Mouse (Mus musculus) c-Kit-positive CD71-negative TER-119-negative erythroid progenitor cells, embryonic 14.5 days (primary cell): ENCODE results near the gene Abhd18.
"Not testable (repeated sequence)": the region's sequence is repeated elsewhere in the genome, so short reads cannot be mapped to it uniquely, and the experiment has no call there.

Experiments used
- DNase-seq: peaks from one replicate; pipeline ENCODE4 v3.0.0-alpha.2; 2013; ENCODE audit warnings: low read depth

Gene Abhd18

GRCm38 (mm10) chr3:40846957-40847017 lies at the start of gene Abhd18:
Gene Abhd18 (plus strand): TSS chr3:40846970.
- not testable (repeated sequence) for DNase-seq

- DNase-seq: no peak
These were observed 48.7 kb upstream of the Abhd18 start for GRCm38 (mm10) chr3:40798054-40798453.

GRCm38 (mm10) chr3:40798500-40798899 lies 48.3 kb upstream of the Abhd18 start:
- DNase-seq: peak; percentile 71

- peak; percentile 96 for DNase-seq
These were observed 47.0 kb upstream of the Abhd18 start, which contains the start of gene Plk4 for GRCm38 (mm10) chr3:40799530-40800372. Gene Plk4 (plus strand): TSS chr3:40800019.

- DNase-seq: peak; percentile 19
These were observed 46.4 kb upstream of the Abhd18 start for GRCm38 (mm10) chr3:40800373-40800823.

- no peak for DNase-seq
These were observed 39.9 kb upstream of the Abhd18 start for GRCm38 (mm10) chr3:40806871-40807270.

GRCm38 (mm10) chr3:40808686-40809085 lies 38.1 kb upstream of the Abhd18 start:
- DNase-seq: no peak

- no peak for DNase-seq
These were observed 36.9 kb upstream of the Abhd18 start for GRCm38 (mm10) chr3:40809894-40810293.

GRCm38 (mm10) chr3:40813275-40813674 lies 33.5 kb upstream of the Abhd18 start:
- DNase-seq: no peak

- not testable (repeated sequence) for DNase-seq
These were observed 1.2 kb upstream of the Abhd18 start for GRCm38 (mm10) chr3:40845521-40845920.

- peak; percentile 75 for DNase-seq
These were observed 255 bp upstream of the Abhd18 start, which contains the start of gene Mfsd8 for GRCm38 (mm10) chr3:40846473-40846956. Gene Mfsd8 (minus strand): TSS chr3:40846886.

GRCm38 (mm10) chr3:40847018-40847417 lies 248 bp downstream of the Abhd18 start:
- peak; percentile 22 for DNase-seq

- DNase-seq: not testable (repeated sequence)
These were observed 1.2 kb downstream of the Abhd18 start for GRCm38 (mm10) chr3:40847936-40848335.

GRCm38 (mm10) chr3:40853123-40853738 lies 6.5 kb downstream of the Abhd18 start:
- DNase-seq: not testable (repeated sequence)

- DNase-seq: peak; percentile 95
These were observed 47.1 kb downstream of the Abhd18 start for GRCm38 (mm10) chr3:40893816-40894258.

- DNase-seq: not testable (repeated sequence)
These were observed 47.6 kb downstream of the Abhd18 start for GRCm38 (mm10) chr3:40894336-40894735.

- not testable (repeated sequence) for DNase-seq
These were observed 55.7 kb downstream of the Abhd18 start, which contains the start of gene 1700034I23Rik for GRCm38 (mm10) chr3:40902443-40902842. Gene 1700034I23Rik (minus strand): TSS chr3:40902543.

GRCm38 (mm10) chr3:40938189-40938588 lies 91.4 kb downstream of the Abhd18 start:
- no peak for DNase-seq

GRCm38 (mm10) chr3:40938592-40938991 lies 91.8 kb downstream of the Abhd18 start:
- DNase-seq: no peak

GRCm38 (mm10) chr3:40939019-40939418 lies 92.2 kb downstream of the Abhd18 start:
- no peak for DNase-seq

- DNase-seq: peak; percentile 93
These were observed 102.6 kb downstream of the Abhd18 start, which contains the start of gene Larp1b for GRCm38 (mm10) chr3:40949170-40949902. Gene Larp1b (plus strand): TSS chr3:40949828.

- DNase-seq: no peak
These were observed 103.3 kb downstream of the Abhd18 start for GRCm38 (mm10) chr3:40949903-40950600.
